Mouse (Mus musculus) midbrain, postnatal 0 days (tissue): ENCODE results near the gene Fat3. TPM values are rescaled to one million over a fixed set of nuclear protein-coding genes. Genes with fewer than 3 reads are reported as not detected.

Source experiments
- ATAC-seq: fragments of 200-750 bp; cut with Nextera tagmentation; 2 replicates; pipeline ENCODE4 v1.8.0; 2017; ENCODE audit warnings: moderate number of reproducible peaks, mild to moderate bottlenecking, moderate TSS enrichment, moderate library complexity; ENCODE audit not compliant: low FRiP score
- DNase-seq: peaks from one replicate; pipeline ENCODE4 v3.0.0-alpha.2; 2015; ENCODE audit warnings: low spot score
- H3K27ac ChIP-seq: fragments of 300-500 bp; sonication (generic); 2 replicates; pipeline ENCODE4 v1.5.1; 2014; ENCODE audit warnings: low read depth, mild to moderate bottlenecking, low read length, mixed read lengths
- H3K27me3 ChIP-seq: fragments of 300-500 bp; sonication (generic); 2 replicates; pipeline ENCODE4 v1.6.1; 2014; ENCODE audit warnings: low read length, control low read depth, mixed read lengths; ENCODE audit not compliant: insufficient read depth
- H3K36me3 ChIP-seq: fragments of 300-500 bp; sonication (generic); 2 replicates; pipeline ENCODE4 v1.6.1; 2014; ENCODE audit warnings: low read length, control low read depth, mixed read lengths; ENCODE audit not compliant: insufficient read depth
- H3K4me1 ChIP-seq: fragments of 300-500 bp; sonication (generic); 2 replicates; pipeline ENCODE4 v1.6.1; 2014; ENCODE audit warnings: mild to moderate bottlenecking, control low read depth, antibody characterized with exemption, low read length, mixed read lengths; ENCODE audit not compliant: insufficient read depth
- H3K4me2 ChIP-seq: fragments of 300-500 bp; sonication (generic); 2 replicates; pipeline ENCODE4 v1.6.1; 2014; ENCODE audit warnings: low read depth, mild to moderate bottlenecking, low read length, mixed read lengths; ENCODE audit not compliant: poor library complexity, severe bottlenecking
- H3K4me3 ChIP-seq: fragments of 300-500 bp; sonication (generic); 2 replicates; pipeline ENCODE4 v1.5.1; 2014; ENCODE audit warnings: low read depth, mild to moderate bottlenecking, low read length, moderate library complexity
- H3K9ac ChIP-seq: fragments of 300-500 bp; sonication (generic); replicated peaks from 2 replicates; pipeline ENCODE4 v1.6.1; 2014; ENCODE audit warnings: mild to moderate bottlenecking, low read length, moderate library complexity, mixed read lengths; ENCODE audit not compliant: poor library complexity, severe bottlenecking
- H3K9me3 ChIP-seq: fragments of 300-500 bp; sonication (generic); 2 replicates; pipeline ENCODE4 v1.6.1; 2016; ENCODE audit warnings: low read length, control low read depth
- CTCF ChIP-seq: IDR thresholded peaks from 2 replicates; pipeline ENCODE4 v1.5.1; 2016; ENCODE audit warnings: antibody characterized with exemption, mild to moderate bottlenecking
- WGBS: fragments of 180-500 bp; shearing (Covaris S2); extraction: QIAGEN DNeasy Blood & Tissue Kit; methylation state at CpG from one replicate; pipeline ENCODE4 v1.1.7; 2014; 5-methylcytosine and 5-hydroxymethylcytosine counted together
- polyA plus RNA-seq: library from polyadenylated mRNA; unstranded; fragments of >200 nt; fragmentation: Nextera tagmentation; extraction: Ambion mirVana; gene quantifications from 2 replicates; pipeline ENCODE4 v1.2.1, GENCODE M21; 2015
- total RNA-seq: library from RNA; depleted of rRNA; stranded (reverse); fragments of >200 nt; gene quantifications from 2 replicates; pipeline ENCODE4 v1.2.3, GENCODE M21; 2014

Gene Fat3
- total and polyA plus RNA-seq, 2 experiments from 2014 or later: 7.6 to 63.7 TPM

DNA sequence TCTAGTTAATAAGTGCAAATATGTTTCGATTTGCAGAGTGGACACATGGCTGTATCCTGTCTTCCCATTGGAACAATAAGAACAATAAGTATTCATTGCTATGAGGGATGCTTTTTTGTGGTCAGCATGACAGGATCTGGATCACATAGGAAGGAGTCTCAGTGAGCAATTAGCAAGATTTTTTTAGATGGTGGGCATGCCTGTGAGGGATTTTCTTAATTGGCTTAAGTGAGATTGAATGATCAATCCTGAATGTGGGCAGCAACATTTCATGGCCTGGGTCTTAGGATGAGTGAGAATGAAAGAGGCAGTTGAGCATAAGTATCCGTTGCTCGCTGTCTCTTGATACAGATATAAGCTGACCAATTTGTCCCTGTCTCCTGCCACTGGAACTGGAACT is 4.8 kb downstream of the Fat3 start:
- Histone ChIP-seq H3K4me3 (no peak overlapping the region), H3K27me3 (no peaks in the 10 kb centered on the region), H3K27ac (no peak overlapping the region), H3K4me1 (0 out of 2 replicates have a peak, but pooled peaks cover 5% of the 10 kb centered on the region), H3K9me3 (no peaks in the 10 kb centered on the region), H3K4me2 (no peak overlapping the region), H3K9ac (no peak overlapping the region), H3K36me3 (no peaks in the 10 kb centered on the region)
- 81% methylated on average over 3 of the region's 3 CpGs for WGBS
- no peak for DNase-seq
- no peak for TF ChIP-seq CTCF
- no peak for ATAC-seq

DNA sequence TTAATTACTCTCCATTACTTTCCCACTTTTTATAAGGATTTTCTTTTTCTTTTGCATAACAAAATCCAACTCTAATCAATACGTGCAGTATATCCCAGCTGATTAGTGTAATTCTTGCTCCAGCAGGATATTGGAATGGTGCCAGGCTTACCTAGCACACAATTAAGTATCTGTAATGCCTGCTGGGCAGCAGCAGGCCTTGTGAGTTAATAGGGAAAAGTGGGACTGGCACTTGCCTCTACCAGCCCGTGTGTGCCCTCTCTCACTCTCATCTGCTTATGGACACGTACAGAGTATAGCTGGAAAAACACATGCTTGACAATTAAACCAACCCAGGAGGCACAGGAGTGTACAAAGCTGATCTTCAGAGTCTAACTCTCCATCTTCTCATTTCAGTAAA is 11.4 kb downstream of the Fat3 start:
- DNase-seq (peak; percentile 60), ATAC-seq (no peak)
- WGBS: 20% methylated on average over 3 of the region's 3 CpGs
- H3K27me3 ChIP-seq: no peaks in the 10 kb centered on the region
- no peak overlapping the region for H3K4me2 ChIP-seq
- H3K27ac ChIP-seq: no peak overlapping the region
- no peak overlapping the region for H3K9ac ChIP-seq
- H3K9me3 ChIP-seq: no peaks in the 10 kb centered on the region
- 0 out of 2 replicates have a peak, but pooled peaks cover 5% of the 10 kb centered on the region for H3K4me1 ChIP-seq
- H3K4me3 ChIP-seq: no peak overlapping the region
- no peaks in the 10 kb centered on the region for H3K36me3 ChIP-seq
- TF ChIP-seq CTCF: no peak

DNA sequence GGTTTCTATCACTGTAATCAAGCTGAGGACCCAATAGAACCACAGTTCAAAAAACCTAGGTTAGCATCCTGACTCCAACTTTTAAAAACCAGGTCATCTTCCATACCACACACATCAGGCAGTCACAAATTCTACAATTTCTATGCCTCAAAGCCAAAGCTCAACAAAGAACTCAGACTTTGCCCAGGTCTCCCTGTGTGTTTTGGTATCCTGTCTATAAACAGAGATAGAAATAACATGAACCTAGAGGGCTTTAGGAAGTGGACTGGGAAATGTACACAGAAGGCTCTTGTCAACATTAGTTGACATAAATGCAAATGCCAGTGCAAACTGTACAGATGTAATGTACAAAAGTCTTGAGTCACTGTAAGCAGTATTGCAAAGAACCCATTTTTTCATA is 13.5 kb downstream of the Fat3 start:
- no peak for ATAC-seq
- no peak for DNase-seq
- no peak overlapping the region for H3K4me2 ChIP-seq
- H3K4me1 ChIP-seq: 0 out of 2 replicates have a peak, but pooled peaks cover 5% of the 10 kb centered on the region
- no peak overlapping the region for H3K27ac ChIP-seq
- H3K9ac ChIP-seq: no peak overlapping the region
- no peaks in the 10 kb centered on the region for H3K9me3 ChIP-seq
- no peak overlapping the region for H3K4me3 ChIP-seq
- H3K36me3 ChIP-seq: no peaks in the 10 kb centered on the region
- no peak for TF ChIP-seq CTCF
- H3K27me3 ChIP-seq: no peaks in the 10 kb centered on the region

DNA sequence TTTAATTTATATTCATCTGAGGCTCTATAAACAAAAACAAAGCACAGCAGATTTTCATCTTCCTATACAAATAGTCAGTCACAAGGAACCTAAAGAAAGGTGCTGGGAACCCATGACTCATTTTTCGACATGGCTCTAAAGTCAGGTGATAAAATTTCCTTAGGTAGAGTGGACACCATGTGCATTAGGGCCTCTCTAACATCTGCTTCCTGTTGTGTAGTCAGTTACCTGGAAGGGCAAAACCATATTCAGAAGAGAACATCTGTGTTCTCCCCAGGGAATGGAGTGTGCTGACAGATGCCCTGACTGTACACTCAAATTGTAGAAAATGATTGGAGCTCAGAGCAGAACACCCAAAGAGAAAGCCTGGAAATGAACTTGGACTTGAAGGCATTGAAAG is 14.9 kb downstream of the Fat3 start:
- 0 out of 2 replicates have a peak, but pooled peaks cover 5% of the 10 kb centered on the region for H3K4me1 ChIP-seq
- no peak for DNase-seq
- 91% methylated on average over 1 of the region's 1 CpGs for WGBS
- H3K9ac ChIP-seq: no peak overlapping the region
- no peaks in the 10 kb centered on the region for H3K9me3 ChIP-seq
- H3K27ac ChIP-seq: no peak overlapping the region
- no peak for TF ChIP-seq CTCF
- no peak overlapping the region for H3K4me2 ChIP-seq
- no peaks in the 10 kb centered on the region for H3K36me3 ChIP-seq
- ATAC-seq: no peak
- no peak overlapping the region for H3K4me3 ChIP-seq
- no peaks in the 10 kb centered on the region for H3K27me3 ChIP-seq

DNA sequence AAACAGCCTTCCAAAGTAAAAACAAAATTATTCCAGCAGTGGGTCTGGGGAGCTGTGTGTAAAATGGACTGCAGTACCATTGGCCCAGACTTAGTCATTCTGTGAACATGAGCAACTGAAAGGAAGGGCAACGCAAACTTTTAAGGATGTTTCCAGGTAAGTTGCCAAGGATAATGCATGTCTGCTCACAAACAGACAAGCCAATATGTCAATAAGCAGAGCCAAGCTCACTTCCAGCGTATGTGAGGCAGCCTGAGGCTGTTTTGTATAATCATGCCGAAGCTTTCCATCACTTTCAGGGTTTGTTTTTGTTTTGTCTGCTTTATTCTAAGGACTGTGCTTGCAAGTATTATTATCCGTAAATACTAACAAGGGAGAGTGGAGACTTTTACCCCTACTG is 15.9 kb downstream of the Fat3 start:
- H3K36me3 ChIP-seq: no peaks in the 10 kb centered on the region
- H3K4me1 ChIP-seq: 0 out of 2 replicates have a peak, but pooled peaks cover 5% of the 10 kb centered on the region
- no peaks in the 10 kb centered on the region for H3K27me3 ChIP-seq
- DNase-seq: no peak
- H3K27ac ChIP-seq: no peak overlapping the region
- no peak for ATAC-seq
- H3K4me3 ChIP-seq: no peak overlapping the region
- 19% methylated on average over 4 of the region's 4 CpGs for WGBS
- TF ChIP-seq CTCF: no peak
- no peaks in the 10 kb centered on the region for H3K9me3 ChIP-seq
- no peak overlapping the region for H3K9ac ChIP-seq
- H3K4me2 ChIP-seq: no peak overlapping the region

DNA sequence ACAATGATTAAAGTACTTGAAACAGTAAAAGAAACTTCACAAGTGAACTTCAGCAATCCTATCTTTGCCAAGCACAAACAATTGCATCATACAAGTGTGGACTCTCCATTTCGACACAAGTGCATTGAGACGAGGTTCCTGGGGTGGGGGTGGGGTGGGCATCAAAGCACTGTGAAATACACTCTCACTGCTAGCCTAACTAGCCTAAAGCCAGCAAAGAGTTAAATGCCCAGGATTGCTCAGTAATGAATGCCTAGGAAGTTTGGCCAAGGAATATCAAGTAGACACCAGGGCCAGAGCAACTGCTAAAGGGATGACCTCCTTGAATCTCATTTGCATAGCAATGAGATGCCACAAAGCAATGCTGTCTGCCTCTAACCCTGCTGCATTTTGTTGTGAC is 16.3 kb downstream of the Fat3 start:
- no peak for TF ChIP-seq CTCF
- ATAC-seq: peak; percentile 69; the same call in 1 of the 2 replicates
- Histone ChIP-seq H3K9ac (no peak overlapping the region), H3K27me3 (no peaks in the 10 kb centered on the region), H3K4me1 (0 out of 2 replicates have a peak, but pooled peaks cover 5% of the 10 kb centered on the region), H3K27ac (no peak overlapping the region), H3K36me3 (no peaks in the 10 kb centered on the region), H3K4me3 (no peak overlapping the region), H3K9me3 (no peaks in the 10 kb centered on the region), H3K4me2 (no peak overlapping the region)
- 18% methylated on average over 2 of the region's 2 CpGs for WGBS
- peak; percentile 74 for DNase-seq
